Mouse (Mus musculus): ENCODE measurements around the gene Angptl2. TPM values are rescaled to one million over a fixed set of nuclear protein-coding genes. Genes with fewer than 3 reads are reported as not detected.

Gene Angptl2
- 30.1 and 33.8 TPM in 2 replicates for polyA plus RNA-seq (2016; fragmentation: Nextera tagmentation; extraction: Ambion mirVana)

DNA sequence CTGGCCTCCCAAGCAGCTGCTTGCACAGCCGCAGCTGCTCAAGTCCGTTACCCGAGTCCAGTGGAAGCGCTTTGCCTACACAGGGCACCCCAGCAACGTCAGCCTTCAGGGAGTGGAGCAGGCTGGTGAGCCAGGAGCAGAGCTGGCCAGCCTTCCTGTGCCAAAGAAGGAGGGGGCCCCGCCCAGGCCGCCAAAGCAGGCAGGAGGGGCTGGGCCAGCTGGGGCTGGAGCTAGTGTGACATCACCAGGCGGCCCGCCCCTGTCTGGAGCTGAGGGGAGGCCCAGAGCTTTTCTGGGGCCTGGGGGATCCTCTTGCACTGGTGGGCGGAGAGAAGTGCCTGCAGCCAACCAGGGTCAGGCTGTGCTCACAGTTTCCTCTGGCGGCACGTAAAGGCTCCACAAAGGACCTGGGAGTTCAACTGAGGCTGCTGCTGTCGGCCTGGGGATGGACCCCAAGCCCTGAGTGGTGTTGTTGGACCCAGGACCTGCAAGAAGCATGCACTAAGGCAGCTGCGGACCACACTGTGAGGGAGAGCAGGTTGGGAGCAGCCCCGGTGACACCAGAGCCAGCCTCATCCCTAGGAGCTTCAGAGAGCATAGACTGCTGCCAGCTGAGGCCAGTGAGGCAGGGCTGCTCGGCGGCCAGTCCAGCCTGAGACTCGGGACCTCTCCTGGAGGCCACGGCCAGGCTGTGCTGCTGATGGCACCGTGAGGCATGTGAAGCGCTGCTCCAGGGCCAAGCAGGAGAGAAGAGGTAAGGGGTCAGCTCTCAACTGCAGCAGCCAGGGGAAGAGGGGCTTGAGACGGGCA is at the start of gene Angptl2:
TSS of gene Angptl2 (plus strand) at position 370 of the 810 bp plus-strand sequence.
- H3K9me3 ChIP-seq = no peaks in the 10 kb centered on the region
- peak; percentile 98 for DNase-seq (ENCODE audit: low spot score)
- peaks cover 10% of the 10 kb centered on the region for H3K36me3 ChIP-seq (replicated peaks)
- H3K27me3 ChIP-seq (replicated peaks; ENCODE audit: low read depth, poor library complexity, severe bottlenecking) = 0 out of 2 replicates have a peak, but pooled peaks cover 4% of the 10 kb centered on the region
- peaks cover 63% of the 10 kb centered on the region for H3K4me1 ChIP-seq
- under 1% methylated on average over 22 of the region's 22 CpGs for WGBS
- peak within 1 kb of the TSS; percentile 75 for H3K4me3 ChIP-seq
- H3K27ac ChIP-seq (replicated peaks) = peak within 1 kb of the TSS; percentile 92

DNA sequence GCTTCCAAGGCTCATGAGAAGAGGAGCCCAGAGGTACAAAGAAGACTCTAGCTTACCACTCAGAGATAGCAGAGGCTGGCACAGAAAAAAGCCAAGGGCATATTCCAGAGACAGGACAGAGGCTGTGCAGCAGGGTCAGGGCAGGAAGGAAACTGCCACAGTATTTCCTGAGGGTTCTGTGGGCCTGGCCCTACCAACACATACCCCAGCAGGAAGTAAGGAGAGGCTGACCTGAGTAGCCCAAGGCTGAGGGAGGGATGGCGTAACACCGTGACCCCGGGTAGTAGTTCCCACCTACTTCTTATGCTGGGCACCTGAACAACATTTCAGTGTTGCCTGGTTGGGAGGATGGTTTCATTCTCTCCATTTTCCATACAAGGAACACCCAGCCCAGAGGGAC is 48.8 kb upstream of the Angptl2 start:
- no peak overlapping the region for H3K27ac ChIP-seq (replicated peaks)
- no peaks in the 10 kb centered on the region for H3K9me3 ChIP-seq
- 87% methylated on average over 3 of the region's 3 CpGs for WGBS
- H3K4me3 ChIP-seq = no peak overlapping the region
- no peak for DNase-seq (ENCODE audit: low spot score)
- H3K4me1 ChIP-seq = peaks cover 56% of the 10 kb centered on the region
- H3K27me3 ChIP-seq (replicated peaks; ENCODE audit: low read depth, poor library complexity, severe bottlenecking) = no peaks in the 10 kb centered on the region
- H3K36me3 ChIP-seq (replicated peaks) = no peaks in the 10 kb centered on the region

DNA sequence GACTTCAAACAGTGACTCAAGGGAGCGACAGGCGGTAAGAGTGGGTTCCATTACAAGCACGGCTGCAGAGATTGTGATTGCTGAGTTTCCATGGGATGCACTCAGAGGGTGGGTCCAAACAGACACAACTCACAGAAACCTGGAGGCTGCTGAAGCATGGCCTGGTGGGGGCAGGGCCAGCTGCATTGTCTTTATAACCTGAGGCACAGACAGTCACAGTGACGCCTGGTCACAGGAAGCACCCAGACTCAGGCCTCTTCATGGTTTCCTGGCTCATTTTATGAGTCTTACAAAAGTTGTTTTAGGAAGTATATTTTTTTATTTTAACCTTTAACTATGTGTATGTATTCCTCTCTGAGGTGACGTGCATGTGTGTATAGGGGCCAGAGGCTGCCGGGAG is 46.4 kb upstream of the Angptl2 start:
- 75% methylated on average over 6 of the region's 6 CpGs for WGBS
- H3K4me1 ChIP-seq = peaks cover 51% of the 10 kb centered on the region
- DNase-seq (ENCODE audit: low spot score) = no peak
- H3K9me3 ChIP-seq = no peaks in the 10 kb centered on the region
- no peaks in the 10 kb centered on the region for H3K36me3 ChIP-seq (replicated peaks)
- no peaks in the 10 kb centered on the region for H3K27me3 ChIP-seq (replicated peaks; ENCODE audit: low read depth, poor library complexity, severe bottlenecking)
- no peak overlapping the region for H3K4me3 ChIP-seq
- H3K27ac ChIP-seq (replicated peaks) = peak overlapping the region; percentile 51; the same call in 1 of the 2 replicates

GRCm38 (mm10) chr2:33170777-33171565 is 44.9 kb upstream of the Angptl2 start:
- Histone ChIP-seq H3K27ac (replicated peaks) (peak overlapping the region; percentile 66), H3K4me3 (no peak overlapping the region), H3K36me3 (replicated peaks) (no peaks in the 10 kb centered on the region), H3K27me3 (replicated peaks; ENCODE audit: low read depth, poor library complexity, severe bottlenecking) (no peaks in the 10 kb centered on the region), H3K4me1 (peaks cover 36% of the 10 kb centered on the region), H3K9me3 (no peaks in the 10 kb centered on the region)
- WGBS = 63% methylated on average over 10 of the region's 10 CpGs
- no peak for DNase-seq (ENCODE audit: low spot score)

GRCm38 (mm10) chr2:33173126-33173525 is 42.7 kb upstream of the Angptl2 start:
- no peaks in the 10 kb centered on the region for H3K9me3 ChIP-seq
- peaks cover 39% of the 10 kb centered on the region for H3K4me1 ChIP-seq
- H3K4me3 ChIP-seq = no peak overlapping the region
- H3K27ac ChIP-seq (replicated peaks) = no peak overlapping the region
- no peaks in the 10 kb centered on the region for H3K27me3 ChIP-seq (replicated peaks; ENCODE audit: low read depth, poor library complexity, severe bottlenecking)
- no peak for DNase-seq (ENCODE audit: low spot score)
- 75% methylated on average over 10 of the region's 10 CpGs for WGBS
- H3K36me3 ChIP-seq (replicated peaks) = no peaks in the 10 kb centered on the region

DNA sequence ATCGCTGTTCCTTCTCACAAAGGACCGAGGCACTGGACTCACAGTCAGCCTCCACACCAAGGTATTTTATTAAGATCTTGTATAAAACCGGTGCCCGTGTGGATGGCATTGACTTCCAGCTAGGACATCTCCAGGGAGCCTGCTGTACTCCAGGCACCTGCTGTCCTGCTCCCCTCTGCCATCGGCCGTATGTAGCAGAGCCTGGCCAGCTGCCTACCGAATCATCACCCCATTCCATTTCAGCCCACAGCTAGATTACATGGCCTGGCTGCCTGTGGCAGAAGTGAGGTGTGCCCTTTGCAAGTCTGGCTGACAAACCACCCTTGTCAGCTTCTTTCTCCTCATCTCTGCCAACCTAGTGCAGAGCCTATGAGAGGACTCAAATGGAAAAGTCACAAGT is 42.2 kb upstream of the Angptl2 start:
- Histone ChIP-seq H3K27me3 (replicated peaks; ENCODE audit: low read depth, poor library complexity, severe bottlenecking) (no peaks in the 10 kb centered on the region), H3K4me1 (peaks cover 41% of the 10 kb centered on the region), H3K4me3 (no peak overlapping the region), H3K9me3 (no peaks in the 10 kb centered on the region), H3K36me3 (replicated peaks) (no peaks in the 10 kb centered on the region), H3K27ac (replicated peaks) (no peak overlapping the region)
- DNase-seq (ENCODE audit: low spot score) = no peak
- WGBS = 90% methylated on average over 7 of the region's 7 CpGs

GRCm38 (mm10) chr2:33176516-33176915 is 39.4 kb upstream of the Angptl2 start:
- Histone ChIP-seq H3K27me3 (replicated peaks; ENCODE audit: low read depth, poor library complexity, severe bottlenecking) (no peaks in the 10 kb centered on the region), H3K4me1 (peaks cover 36% of the 10 kb centered on the region), H3K4me3 (no peak overlapping the region), H3K36me3 (replicated peaks) (no peaks in the 10 kb centered on the region), H3K9me3 (no peaks in the 10 kb centered on the region), H3K27ac (replicated peaks) (no peak overlapping the region)
- DNase-seq (ENCODE audit: low spot score) = no peak
- 66% methylated on average over 7 of the region's 7 CpGs for WGBS

DNA sequence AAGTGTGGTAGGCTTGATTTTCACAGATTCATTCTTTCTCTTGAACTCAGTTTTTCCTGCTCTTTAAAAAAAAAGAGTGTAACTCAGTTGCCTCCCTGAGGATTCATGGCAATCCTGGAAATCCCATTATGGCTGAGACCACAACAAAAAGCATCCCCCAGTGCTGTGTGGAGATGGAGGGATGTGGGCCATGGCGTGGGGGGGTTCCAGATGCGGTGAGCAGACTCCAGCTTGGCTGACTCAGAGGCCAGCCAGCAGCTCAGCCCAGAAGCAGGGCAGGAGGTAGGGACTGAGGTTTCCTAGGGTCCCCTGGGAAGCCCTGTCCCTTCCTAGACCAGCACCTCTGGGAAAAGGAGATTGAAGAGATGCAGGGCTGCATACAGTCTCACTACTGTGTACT is 38.9 kb upstream of the Angptl2 start:
- no peak overlapping the region for H3K4me3 ChIP-seq
- no peak for DNase-seq (ENCODE audit: low spot score)
- H3K4me1 ChIP-seq = peaks cover 36% of the 10 kb centered on the region
- 75% methylated on average over 2 of the region's 2 CpGs for WGBS
- no peaks in the 10 kb centered on the region for H3K9me3 ChIP-seq
- H3K36me3 ChIP-seq (replicated peaks) = no peaks in the 10 kb centered on the region
- H3K27me3 ChIP-seq (replicated peaks; ENCODE audit: low read depth, poor library complexity, severe bottlenecking) = no peaks in the 10 kb centered on the region
- peak overlapping the region; percentile 63; the same call in 1 of the 2 replicates for H3K27ac ChIP-seq (replicated peaks)

DNA sequence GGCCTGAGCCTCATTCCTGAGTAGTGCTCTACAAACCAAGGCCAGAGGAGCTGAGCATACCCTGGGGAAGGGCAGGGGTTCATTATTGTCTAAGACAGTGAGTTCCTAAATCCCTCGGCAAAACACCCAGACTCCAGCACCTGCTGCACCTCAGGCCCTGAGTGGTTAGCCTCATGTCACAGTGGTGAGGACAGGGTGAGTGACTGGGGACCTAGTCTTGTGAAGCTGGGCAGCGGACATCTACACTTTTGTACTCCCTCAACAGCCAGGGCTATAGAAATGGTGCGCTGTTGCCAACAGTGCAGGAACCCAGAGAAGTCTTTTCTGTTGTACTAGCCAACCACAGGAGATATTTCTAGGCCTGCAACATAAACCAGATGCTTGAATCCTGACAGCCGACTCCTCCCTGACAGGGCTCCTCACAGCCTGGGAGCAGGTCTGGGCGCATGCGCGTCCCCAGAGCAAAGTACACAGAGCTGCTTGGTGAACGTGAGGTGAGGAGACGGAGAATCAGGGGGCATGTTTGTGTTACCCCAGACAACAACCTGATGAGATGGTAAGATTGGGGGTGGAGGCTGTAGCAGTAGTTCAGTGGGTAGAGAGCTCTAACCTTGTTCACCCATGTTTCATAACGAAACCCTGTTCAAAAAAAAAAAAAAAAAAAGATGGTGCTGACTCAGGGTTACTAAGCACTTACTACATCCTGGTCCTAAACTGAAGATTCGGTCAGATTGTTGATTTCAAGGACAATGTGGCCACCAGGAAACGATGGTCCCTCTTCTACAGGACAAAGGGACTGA is 38.2 kb upstream of the Angptl2 start:
- H3K36me3 ChIP-seq (replicated peaks) = no peaks in the 10 kb centered on the region
- no peak for DNase-seq (ENCODE audit: low spot score)
- no peaks in the 10 kb centered on the region for H3K9me3 ChIP-seq
- H3K4me3 ChIP-seq = no peak overlapping the region
- peaks cover 36% of the 10 kb centered on the region for H3K4me1 ChIP-seq
- peak overlapping the region; percentile 66; the same call in 1 of the 2 replicates for H3K27ac ChIP-seq (replicated peaks)
- H3K27me3 ChIP-seq (replicated peaks; ENCODE audit: low read depth, poor library complexity, severe bottlenecking) = no peaks in the 10 kb centered on the region
- WGBS = 86% methylated on average over 12 of the region's 12 CpGs

DNA sequence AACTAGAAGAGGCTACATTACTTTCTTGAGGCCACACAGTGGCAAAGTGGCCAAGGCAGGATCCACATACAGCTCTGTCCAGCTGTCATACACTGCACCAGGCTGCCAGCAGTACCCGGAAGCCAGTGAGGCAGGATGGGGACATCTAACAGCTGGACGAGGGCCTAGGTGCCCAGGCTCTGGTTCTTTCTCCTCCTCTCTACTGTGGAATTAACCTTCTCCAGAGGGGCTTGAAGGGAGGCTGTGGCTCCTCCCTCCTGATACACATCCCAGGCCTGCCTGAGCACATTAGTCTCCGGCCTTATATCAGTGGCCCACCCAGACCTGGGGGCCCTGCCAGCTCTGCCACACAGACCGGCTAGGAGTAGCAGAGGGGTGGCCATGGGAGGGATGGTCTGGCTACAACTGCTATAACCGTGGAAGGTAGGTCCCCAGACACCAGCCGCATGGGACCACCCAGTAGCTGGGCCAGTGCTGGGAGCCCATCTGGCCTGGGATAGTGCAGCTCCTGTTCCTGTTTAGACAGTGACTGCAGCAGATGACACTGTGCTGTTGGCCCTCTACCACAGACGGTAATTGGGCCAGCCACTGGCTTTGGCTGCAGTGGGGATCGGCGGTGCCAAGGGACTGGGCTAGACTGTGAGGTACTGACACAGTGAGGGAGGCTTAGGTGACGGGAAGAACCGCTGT is 37.5 kb upstream of the Angptl2 start:
- DNase-seq (ENCODE audit: low spot score) = no peak
- WGBS = 60% methylated on average over 11 of the region's 11 CpGs
- Histone ChIP-seq H3K9me3 (no peaks in the 10 kb centered on the region), H3K4me3 (no peak overlapping the region), H3K36me3 (replicated peaks) (no peaks in the 10 kb centered on the region), H3K27ac (replicated peaks) (peak overlapping the region; percentile 66), H3K4me1 (peaks cover 36% of the 10 kb centered on the region), H3K27me3 (replicated peaks; ENCODE audit: low read depth, poor library complexity, severe bottlenecking) (no peaks in the 10 kb centered on the region)

GRCm38 (mm10) chr2:33179171-33179929 is 36.5 kb upstream of the Angptl2 start:
- 73% methylated on average over 14 of the region's 14 CpGs for WGBS
- Histone ChIP-seq H3K27me3 (replicated peaks; ENCODE audit: low read depth, poor library complexity, severe bottlenecking) (no peaks in the 10 kb centered on the region), H3K4me3 (no peak overlapping the region), H3K27ac (replicated peaks) (no peak overlapping the region; the same call in 1 of the 2 replicates), H3K4me1 (peaks cover 36% of the 10 kb centered on the region), H3K36me3 (replicated peaks) (no peaks in the 10 kb centered on the region), H3K9me3 (no peaks in the 10 kb centered on the region)
- DNase-seq (ENCODE audit: low spot score) = no peak
